Mouse (Mus musculus) forebrain, embryonic 16.5 days (tissue): ENCODE data around the gene Apmap. TPM values are rescaled to one million over a fixed set of nuclear protein-coding genes. Genes with fewer than 3 reads are reported as not detected.

Source experiments
- ATAC-seq: fragments of 200-750 bp; cut with Nextera tagmentation; 2 replicates; pipeline ENCODE4 v1.8.0; 2017; ENCODE audit warnings: mild to moderate bottlenecking, moderate library complexity
- H3K27ac ChIP-seq: fragments of 300-500 bp; sonication (generic); 2 replicates; pipeline ENCODE4 v1.5.1; 2014; ENCODE audit warnings: low read length, control low read depth
- H3K27me3 ChIP-seq: fragments of 300-500 bp; sonication (generic); replicated peaks from 2 replicates; pipeline ENCODE4 v1.6.1; 2014; ENCODE audit warnings: low read length; ENCODE audit not compliant: control insufficient read depth, insufficient read depth
- H3K36me3 ChIP-seq: fragments of 300-500 bp; sonication (generic); 2 replicates; pipeline ENCODE4 v1.6.1; 2014; ENCODE audit not compliant: control insufficient read depth, insufficient read depth
- H3K4me1 ChIP-seq: fragments of 300-500 bp; sonication (generic); replicated peaks from 2 replicates; pipeline ENCODE4 v1.6.1; 2014; ENCODE audit warnings: low read length; ENCODE audit not compliant: control insufficient read depth, insufficient read depth
- H3K4me2 ChIP-seq: fragments of 300-500 bp; sonication (generic); 2 replicates; pipeline ENCODE4 v1.6.1; 2014; ENCODE audit warnings: mild to moderate bottlenecking, low read length, control low read depth
- H3K4me3 ChIP-seq: fragments of 300-500 bp; sonication (generic); replicated peaks from 2 replicates; pipeline ENCODE4 v1.5.1; 2014; ENCODE audit warnings: mild to moderate bottlenecking, low read length, control low read depth
- H3K9ac ChIP-seq: fragments of 300-500 bp; sonication (generic); replicated peaks from 2 replicates; pipeline ENCODE4 v1.6.1; 2014; ENCODE audit warnings: low read depth, low read length, control low read depth
- H3K9me3 ChIP-seq: fragments of 300-500 bp; sonication (generic); 2 replicates; pipeline ENCODE4 v1.6.1; 2016; ENCODE audit warnings: low read length; ENCODE audit not compliant: control insufficient read depth
- WGBS: fragments of 180-500 bp; shearing (Covaris S2); extraction: QIAGEN DNeasy Blood & Tissue Kit; methylation state at CpG from one replicate; pipeline ENCODE4 v1.1.7; 2014; 5-methylcytosine and 5-hydroxymethylcytosine counted together
- polyA plus RNA-seq: library from polyadenylated mRNA; unstranded; fragments of >200 nt; fragmentation: Nextera tagmentation; extraction: Ambion mirVana; gene quantifications from 2 replicates; pipeline ENCODE4 v1.2.1, GENCODE M21; 2015

Gene Apmap
- polyA plus RNA-seq, 1 experiment from 2014 or later: 44.4 TPM

- Histone ChIP-seq H3K9ac (no peak overlapping the region), H3K27ac (no peak overlapping the region), H3K27me3 (no peaks in the 10 kb centered on the region), H3K4me3 (no peak overlapping the region), H3K9me3 (no peaks in the 10 kb centered on the region), H3K36me3 (peaks cover 7% of the 10 kb centered on the region), H3K4me2 (no peak overlapping the region), H3K4me1 (no peaks in the 10 kb centered on the region)
- 97% methylated on average over 3 of the region's 3 CpGs for WGBS
- ATAC-seq: no peak
Observed at GRCm38 (mm10) chr2:150595411-150596190, 12.8 kb downstream of the Apmap start.

- Histone ChIP-seq H3K4me2 (no peak overlapping the region), H3K36me3 (peaks cover 37% of the 10 kb centered on the region), H3K4me1 (no peaks in the 10 kb centered on the region), H3K4me3 (no peak overlapping the region), H3K27ac (no peak overlapping the region), H3K9ac (no peak overlapping the region), H3K27me3 (no peaks in the 10 kb centered on the region), H3K9me3 (no peaks in the 10 kb centered on the region)
- 73% methylated on average over 11 of the region's 11 CpGs for WGBS
- ATAC-seq: no peak
Observed at GRCm38 (mm10) chr2:150589076-150589475, 19.3 kb downstream of the Apmap start.

GRCm38 (mm10) chr2:150579628-150580027 is 28.7 kb downstream of the Apmap start:
- no peaks in the 10 kb centered on the region for H3K9me3 ChIP-seq
- ATAC-seq: no peak
- 93% methylated on average over 1 of the region's 1 CpGs for WGBS
- H3K9ac ChIP-seq: no peak overlapping the region
- H3K4me3 ChIP-seq: no peak overlapping the region
- H3K4me2 ChIP-seq: no peak overlapping the region
- no peaks in the 10 kb centered on the region for H3K27me3 ChIP-seq
- peaks cover 6% of the 10 kb centered on the region for H3K36me3 ChIP-seq
- no peaks in the 10 kb centered on the region for H3K4me1 ChIP-seq
- H3K27ac ChIP-seq: no peak overlapping the region

GRCm38 (mm10) chr2:150578603-150579002 is 29.8 kb downstream of the Apmap start:
- no peak for ATAC-seq
- Histone ChIP-seq H3K36me3 (peaks cover under 1% of the 10 kb centered on the region; the same call in 1 of the 2 replicates), H3K9me3 (no peaks in the 10 kb centered on the region), H3K4me2 (no peak overlapping the region), H3K4me1 (no peaks in the 10 kb centered on the region), H3K27me3 (no peaks in the 10 kb centered on the region), H3K27ac (no peak overlapping the region), H3K9ac (no peak overlapping the region), H3K4me3 (no peak overlapping the region)
- 86% methylated on average over 5 of the region's 5 CpGs for WGBS

- Histone ChIP-seq H3K9ac (no peak overlapping the region), H3K36me3 (no peaks in the 10 kb centered on the region), H3K27me3 (no peaks in the 10 kb centered on the region), H3K4me1 (no peaks in the 10 kb centered on the region), H3K4me3 (no peak overlapping the region), H3K27ac (no peak overlapping the region), H3K4me2 (no peak overlapping the region), H3K9me3 (no peaks in the 10 kb centered on the region)
- 100% methylated on average over 1 of the region's 1 CpGs for WGBS
- ATAC-seq: no peak
Observed at GRCm38 (mm10) chr2:150576256-150576655, 32.1 kb downstream of the Apmap start.

GRCm38 (mm10) chr2:150572463-150572862 is 35.9 kb downstream of the Apmap start:
- H3K4me3 ChIP-seq: no peak overlapping the region
- H3K27me3 ChIP-seq: no peaks in the 10 kb centered on the region
- ATAC-seq: no peak
- no peak overlapping the region for H3K9ac ChIP-seq
- H3K36me3 ChIP-seq: no peaks in the 10 kb centered on the region
- no peak overlapping the region for H3K27ac ChIP-seq
- no peak overlapping the region for H3K4me2 ChIP-seq
- WGBS: 85% methylated on average over 3 of the region's 3 CpGs
- no peaks in the 10 kb centered on the region for H3K4me1 ChIP-seq
- no peaks in the 10 kb centered on the region for H3K9me3 ChIP-seq

GRCm38 (mm10) chr2:150570761-150571160 is 37.6 kb downstream of the Apmap start:
- no peak overlapping the region for H3K4me2 ChIP-seq
- 87% methylated on average over 2 of the region's 2 CpGs for WGBS
- H3K4me1 ChIP-seq: no peaks in the 10 kb centered on the region
- no peak for ATAC-seq
- no peak overlapping the region for H3K4me3 ChIP-seq
- H3K9me3 ChIP-seq: no peaks in the 10 kb centered on the region
- H3K36me3 ChIP-seq: no peaks in the 10 kb centered on the region
- H3K27me3 ChIP-seq: no peaks in the 10 kb centered on the region
- no peak overlapping the region for H3K9ac ChIP-seq
- H3K27ac ChIP-seq: no peak overlapping the region

- Histone ChIP-seq H3K36me3 (no peaks in the 10 kb centered on the region), H3K27ac (no peak within 1 kb of the TSS), H3K9me3 (no peaks in the 10 kb centered on the region), H3K4me2 (no peak within 1 kb of the TSS), H3K9ac (no peak within 1 kb of the TSS), H3K4me1 (no peaks in the 10 kb centered on the region), H3K4me3 (no peak within 1 kb of the TSS), H3K27me3 (no peaks in the 10 kb centered on the region)
- 84% methylated on average over 11 of the region's 11 CpGs for WGBS
- no peak for ATAC-seq
Observed at GRCm38 (mm10) chr2:150569847-150570590, 38.3 kb downstream of the Apmap start, which contains the start of gene Cst7. Gene Cst7, plus strand, starts transcription at chr2:150570415.

- Histone ChIP-seq H3K4me3 (no peak overlapping the region), H3K4me2 (no peak overlapping the region), H3K27me3 (no peaks in the 10 kb centered on the region), H3K4me1 (no peaks in the 10 kb centered on the region), H3K9me3 (no peaks in the 10 kb centered on the region), H3K27ac (no peak overlapping the region), H3K36me3 (no peaks in the 10 kb centered on the region), H3K9ac (no peak overlapping the region)
- 74% methylated on average over 2 of the region's 2 CpGs for WGBS
- ATAC-seq: no peak
Observed at GRCm38 (mm10) chr2:150567051-150567450, 41.3 kb downstream of the Apmap start.
